Mouse (Mus musculus): ENCODE measurements around the gene Hipk2. TPM values are rescaled to one million over a fixed set of nuclear protein-coding genes. Genes with fewer than 3 reads are reported as not detected.

Gene Hipk2
- total and polyA plus RNA-seq, 3 experiments: 3.9 to 85.1 (median 14.1) TPM

- peaks cover 8 to 12% of the 10 kb centered on the region in 2 experiments for H3K4me1 ChIP-seq (ENCODE audit: control insufficient read depth in 1 of 2, insufficient read depth in 2 of 2, low read length in 2 of 2)
These were observed 35.6 kb downstream of the Hipk2 start for GRCm38 (mm10) chr6:38840380-38840779.

GRCm38 (mm10) chr6:38839891-38840290 is 36.1 kb downstream of the Hipk2 start:
- Histone ChIP-seq H3K4me1 (ENCODE audit: control insufficient read depth in 1 of 2, insufficient read depth in 2 of 2, low read length in 2 of 2) (peaks cover 10 to 12% of the 10 kb centered on the region in 2 experiments), H3K79me2 (ENCODE audit: control insufficient read depth, insufficient read depth, low read length, poor library complexity) (0 out of 2 replicates have a peak, but pooled peaks cover 2% of the 10 kb centered on the region), H3K9ac (ENCODE audit: control insufficient read depth, low read depth, low read length, poor library complexity, severe bottlenecking) (no peak overlapping the region), H3K36me3 (ENCODE audit: control insufficient read depth in 1 of 2, insufficient read depth in 2 of 2, low read length in 2 of 2) (peaks cover 0 to 19% of the 10 kb centered on the region in 2 experiments; a peak in 2 of 4 replicates), H3K9me3 (replicated peaks; ENCODE audit: insufficient read depth, low read length) (no peaks in the 10 kb centered on the region), H3K27ac (ENCODE audit: control insufficient read depth, low read depth, low read length) (no peak overlapping the region), H3K27me3 (ENCODE audit: control insufficient read depth in 1 of 2, insufficient read depth in 2 of 2, low read length in 2 of 2) (no peaks in the 10 kb centered on the region), H3K4me3 (ENCODE audit: control insufficient read depth in 1 of 2, insufficient read depth in 1 of 2, low read depth in 2 of 2, low read length in 2 of 2) (no peak overlapping the region)
- no peak for TF ChIP-seq ETS1 (IDR thresholded peaks at IDR 0.05; ENCODE audit: low read depth, low read length)
- no peak for TF ChIP-seq NELFE (IDR thresholded peaks at IDR 0.05; ENCODE audit: low read depth, low read length)
- TF ChIP-seq ELF1 (IDR thresholded peaks at IDR 0.05; ENCODE audit: low read depth, low read length): no peak
- TF ChIP-seq USF2 (IDR thresholded peaks at IDR 0.05; ENCODE audit: borderline replicate concordance in 1 of 2, insufficient read depth in 1 of 2, low read depth in 1 of 2, low read length in 2 of 2): no peak
- DNase-seq (ENCODE audit: low read depth, low spot score): no peak

More at GRCm38 (mm10) chr6:38840380-38840779, 35.6 kb downstream of the Hipk2 start:
- Histone ChIP-seq H3K27ac (ENCODE audit: control insufficient read depth, low read depth, low read length) (no peak overlapping the region), H3K79me2 (ENCODE audit: control insufficient read depth, insufficient read depth, low read length, poor library complexity) (0 out of 2 replicates have a peak, but pooled peaks cover 2% of the 10 kb centered on the region), H3K9ac (ENCODE audit: control insufficient read depth, low read depth, low read length, poor library complexity, severe bottlenecking) (no peak overlapping the region), H3K4me3 (ENCODE audit: control insufficient read depth in 1 of 2, insufficient read depth in 1 of 2, low read depth in 2 of 2, low read length in 2 of 2) (no peak overlapping the region), H3K27me3 (ENCODE audit: control insufficient read depth in 1 of 2, insufficient read depth in 2 of 2, low read length in 2 of 2) (no peaks in the 10 kb centered on the region), H3K36me3 (ENCODE audit: control insufficient read depth in 1 of 2, insufficient read depth in 2 of 2, low read length in 2 of 2) (peaks cover 0 to 15% of the 10 kb centered on the region in 2 experiments; a peak in 2 of 4 replicates), H3K9me3 (replicated peaks; ENCODE audit: insufficient read depth, low read length) (no peaks in the 10 kb centered on the region)
- no peak for DNase-seq (ENCODE audit: low read depth, low spot score)
- TF ChIP-seq KAT2A (conservative IDR thresholded peaks at IDR 0.05; ENCODE audit: low read depth, low read length) (no peak), SMC3 (IDR thresholded peaks at IDR 0.05; ENCODE audit: low read depth, low read length) (no peak), TBP (IDR thresholded peaks at IDR 0.05; ENCODE audit: low read depth, low read length) (no peak), POLR2A (IDR thresholded peaks at IDR 0.05; ENCODE audit: control insufficient read depth in 1 of 2, insufficient read depth in 1 of 2, low read depth in 1 of 2, low read length in 2 of 2, poor library complexity in 1 of 2) (no peak), MXI1 (IDR thresholded peaks at IDR 0.05; ENCODE audit: low read depth, low read length) (no peak), MAZ (IDR thresholded peaks at IDR 0.05; ENCODE audit: low read depth, low read length) (no peak), MEF2A (IDR thresholded peaks at IDR 0.05; ENCODE audit: extremely low read depth, insufficient replicate concordance, low read depth, low read length, poor library complexity, severe bottlenecking) (no peak), TCF12 (IDR thresholded peaks at IDR 0.05; ENCODE audit: low read depth, low read length) (no peak), GATA1 (IDR thresholded peaks at IDR 0.05; ENCODE audit: low read depth, low read length) (no peak)

GRCm38 (mm10) chr6:38838061-38838460 is 37.9 kb downstream of the Hipk2 start:
- H3K27ac ChIP-seq (ENCODE audit: control insufficient read depth, low read depth, low read length): no peak overlapping the region
- H3K27me3 ChIP-seq (ENCODE audit: control insufficient read depth in 1 of 2, insufficient read depth in 2 of 2, low read length in 2 of 2): no peaks in the 10 kb centered on the region
- no peak overlapping the region for H3K9ac ChIP-seq (ENCODE audit: control insufficient read depth, low read depth, low read length, poor library complexity, severe bottlenecking)
- no peak overlapping the region for H3K4me3 ChIP-seq (ENCODE audit: control insufficient read depth in 1 of 2, insufficient read depth in 1 of 2, low read depth in 2 of 2, low read length in 2 of 2)
- 0 out of 2 replicates have a peak, but pooled peaks cover 2% of the 10 kb centered on the region for H3K79me2 ChIP-seq (ENCODE audit: control insufficient read depth, insufficient read depth, low read length, poor library complexity)
- H3K36me3 ChIP-seq (ENCODE audit: control insufficient read depth in 1 of 2, insufficient read depth in 2 of 2, low read length in 2 of 2): peaks cover 0 to 35% of the 10 kb centered on the region in 2 experiments; a peak in 2 of 4 replicates
- TF ChIP-seq POLR2AphosphoS5 (IDR thresholded peaks at IDR 0.05; ENCODE audit: borderline replicate concordance, low read depth, low read length): no peak
- TF ChIP-seq ELF1 (IDR thresholded peaks at IDR 0.05; ENCODE audit: low read depth, low read length): no peak
- TF ChIP-seq MXI1 (IDR thresholded peaks at IDR 0.05; ENCODE audit: low read depth, low read length): no peak
- no peak for TF ChIP-seq CHD2 (IDR thresholded peaks at IDR 0.05; ENCODE audit: low read length)
- TF ChIP-seq JUND (IDR thresholded peaks at IDR 0.05; ENCODE audit: low read depth, low read length): no peak
- TF ChIP-seq GATA1 (IDR thresholded peaks at IDR 0.05; ENCODE audit: low read depth, low read length): no peak
- no peak for TF ChIP-seq UBTF (IDR thresholded peaks at IDR 0.05; ENCODE audit: borderline replicate concordance, insufficient read depth, low read depth, low read length)
- DNase-seq (ENCODE audit: low read depth, low spot score): no peak
- peaks cover 25 to 27% of the 10 kb centered on the region in 2 experiments for H3K4me1 ChIP-seq (ENCODE audit: control insufficient read depth in 1 of 2, insufficient read depth in 2 of 2, low read length in 2 of 2)
- no peaks in the 10 kb centered on the region for H3K9me3 ChIP-seq (replicated peaks; ENCODE audit: insufficient read depth, low read length)
